Mouse (Mus musculus) heart, adult 2 months (tissue): ENCODE results near the gene Gramd1b. TPM values are rescaled to one million over a fixed set of nuclear protein-coding genes. Genes with fewer than 3 reads are reported as not detected.

Source experiments
- DNase-seq, 2 experiments: peaks; one replicate each; pipeline ENCODE4 v3.0.0; 2021
- H3K27ac ChIP-seq: fragments of 200-600 bp; 2 replicates; pipeline ENCODE4 v1.8.1; 2022
- H3K27me3 ChIP-seq: fragments of 200-500 bp; 2 replicates; pipeline ENCODE4 v1.6.1; 2012; ENCODE audit warnings: mild to moderate bottlenecking, low read length, inconsistent platforms, mixed read lengths; ENCODE audit not compliant: control insufficient read depth, insufficient read depth
- H3K36me3 ChIP-seq: fragments of 200-500 bp; 2 replicates; pipeline ENCODE4 v1.6.1; 2012; ENCODE audit warnings: low read length, inconsistent platforms; ENCODE audit not compliant: control insufficient read depth, insufficient read depth
- H3K4me1 ChIP-seq: fragments of 200-500 bp; 2 replicates; pipeline ENCODE4 v1.6.1; 2011; ENCODE audit warnings: low read length; ENCODE audit not compliant: control insufficient read depth, insufficient read depth
- H3K4me3 ChIP-seq: fragments of 200-600 bp; 2 replicates; pipeline ENCODE4 v1.8.1; 2022
- H3K79me2 ChIP-seq: fragments of 200-500 bp; replicated peaks from 2 replicates; pipeline ENCODE4 v1.6.1; 2012; ENCODE audit warnings: mild to moderate bottlenecking, inconsistent platforms, low read length, moderate library complexity, mixed read lengths; ENCODE audit not compliant: control insufficient read depth, insufficient read depth
- H3K9ac ChIP-seq: fragments of 200-500 bp; 2 replicates; pipeline ENCODE4 v1.6.1; 2012; ENCODE audit warnings: low read depth, mild to moderate bottlenecking, control low read depth, inconsistent platforms, low read length, mixed read lengths
- CTCF ChIP-seq: fragments of 200-600 bp; IDR thresholded peaks from 2 replicates; pipeline ENCODE4 v1.8.1; 2022; ENCODE audit warnings: antibody characterized with exemption, mild to moderate bottlenecking, moderate library complexity
- EP300 ChIP-seq: fragments of 200-500 bp; IDR thresholded peaks from 2 replicates; pipeline ENCODE4 v1.6.1; 2011; ENCODE audit warnings: low read depth, low read length, control low read depth; ENCODE audit not compliant: insufficient read depth
- POLR2A ChIP-seq: fragments of 200-500 bp; IDR thresholded peaks from 2 replicates; pipeline ENCODE4 v1.6.1; 2011; ENCODE audit warnings: mild to moderate bottlenecking, low read depth, low read length, control low read depth; ENCODE audit not compliant: insufficient read depth
- WGBS: fragments of 180-500 bp; shearing (Covaris S2); methylation state at CpG from one replicate; pipeline ENCODE4 v1.1.7; 2018; 5-methylcytosine and 5-hydroxymethylcytosine counted together
- intact Hi-C: fragments of 180-260 bp; cut with DNase I; formaldehyde crosslinking; loops from one replicate; pipeline ENCODE4 v1.15.1; 2025
- polyA plus RNA-seq: library from polyadenylated mRNA; depleted of rRNA; stranded (reverse); fragments of >200 nt; gene quantifications from 2 replicates; pipeline ENCODE4 v1.2.3, GENCODE M21; 2012
- total RNA-seq, 2 experiments: library from RNA; stranded (reverse); gene quantifications; 2 replicates each; pipeline ENCODE4 v1.2.3; 2021

The Gramd1b gene
- total and polyA plus RNA-seq, 3 experiments: 16.9 to 25.0 (median 17.3) TPM

DNA sequence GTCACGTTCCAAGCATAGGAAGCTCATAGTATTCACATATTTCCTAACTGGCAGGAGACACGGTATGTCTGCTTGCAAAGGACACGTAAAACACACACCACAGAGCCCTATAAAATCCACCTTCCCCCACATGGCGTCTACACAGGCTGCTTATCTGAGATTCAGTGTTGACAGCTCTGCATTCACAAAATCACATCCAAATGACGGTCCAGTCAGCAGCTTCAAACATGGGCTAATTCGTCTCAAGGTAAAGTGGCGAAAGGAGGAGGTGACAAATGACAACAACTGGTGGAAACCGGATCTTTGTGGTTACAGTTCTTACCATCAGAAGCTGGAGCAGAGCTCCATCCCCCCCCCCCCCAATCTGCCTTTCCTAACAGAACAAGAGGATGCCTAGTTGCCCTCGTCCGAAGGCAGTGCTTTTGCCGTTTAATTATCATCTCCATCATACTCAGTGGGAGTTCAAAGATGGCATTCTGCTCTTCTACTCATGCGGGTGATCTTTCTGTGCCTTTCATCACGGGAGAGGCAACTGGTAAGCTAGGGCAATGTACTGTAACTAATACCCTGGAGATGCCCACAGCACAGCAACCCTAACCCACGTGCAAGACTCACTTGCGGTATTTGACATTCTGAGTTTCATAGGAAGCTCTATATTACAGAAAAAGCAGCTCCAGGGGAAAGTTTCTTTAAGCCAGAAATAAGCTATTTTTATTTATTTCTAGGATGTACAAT, 61.6 kb downstream of the Gramd1b start:
- H3K4me3 ChIP-seq: no peak overlapping the region
- no peak overlapping the region for H3K9ac ChIP-seq
- no peaks in the 10 kb centered on the region for H3K4me1 ChIP-seq
- no peaks in the 10 kb centered on the region for H3K27me3 ChIP-seq
- H3K79me2 ChIP-seq: no peaks in the 10 kb centered on the region
- DNase-seq: no peak
- no peaks in the 10 kb centered on the region for H3K36me3 ChIP-seq
- WGBS: 51% methylated on average over 15 of the region's 15 CpGs
- TF ChIP-seq EP300 (no peak), POLR2A (no peak)
- no peak overlapping the region for H3K27ac ChIP-seq
- intact Hi-C loops: no loop called here

DNA sequence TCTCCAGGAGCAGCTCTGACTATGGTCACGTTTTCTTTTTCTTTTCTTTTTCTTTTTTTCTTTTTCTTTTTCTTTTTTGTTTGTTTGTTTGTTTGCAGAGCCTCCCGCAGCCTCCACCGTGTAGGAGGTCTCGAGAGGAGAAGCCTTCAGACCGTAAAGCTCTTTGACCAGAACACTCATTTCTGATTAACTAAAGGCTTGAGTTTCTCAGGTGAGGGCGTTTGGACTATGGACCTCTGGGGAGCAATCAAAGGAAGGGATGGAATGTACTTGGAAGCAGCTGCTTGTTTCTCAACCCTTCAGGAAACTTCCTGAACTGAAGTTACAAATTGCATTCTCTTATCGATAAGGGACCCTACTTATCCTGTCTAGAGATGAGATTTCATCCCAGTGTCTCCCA, 64.4 kb downstream of the Gramd1b start:
- no peaks in the 10 kb centered on the region for H3K36me3 ChIP-seq
- intact Hi-C loops: no loop called here
- H3K79me2 ChIP-seq: no peaks in the 10 kb centered on the region
- H3K27ac ChIP-seq: no peak overlapping the region
- H3K4me3 ChIP-seq: no peak overlapping the region
- WGBS: 51% methylated on average over 7 of the region's 7 CpGs
- DNase-seq: no peak
- TF ChIP-seq CTCF: no peak
- TF ChIP-seq EP300: no peak
- TF ChIP-seq POLR2A: no peak
- no peaks in the 10 kb centered on the region for H3K4me1 ChIP-seq
- no peaks in the 10 kb centered on the region for H3K27me3 ChIP-seq
- H3K9ac ChIP-seq: no peak overlapping the region

DNA sequence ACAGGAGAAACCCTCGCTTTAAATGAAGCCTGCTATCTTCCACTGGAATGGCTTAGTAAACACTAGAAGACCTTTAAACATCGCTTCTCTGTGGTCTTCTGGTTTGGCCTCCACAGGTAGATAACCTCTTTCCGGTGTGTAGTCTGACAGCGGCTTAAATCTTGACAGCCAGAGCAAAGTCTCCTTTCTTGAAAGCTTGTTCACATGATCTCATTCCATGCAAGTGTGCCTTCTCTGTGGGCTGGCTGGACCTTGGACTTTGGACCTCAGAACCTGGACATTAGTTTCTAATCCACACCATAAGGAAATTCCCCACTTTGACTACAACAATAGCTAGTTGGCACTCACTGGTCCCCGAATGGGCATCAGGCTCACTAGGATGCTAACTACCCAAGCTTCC, 65.6 kb downstream of the Gramd1b start:
- DNase-seq: no peak
- peaks cover 1% of the 10 kb centered on the region; the same call in 1 of the 2 replicates for H3K4me1 ChIP-seq
- H3K27me3 ChIP-seq: no peaks in the 10 kb centered on the region
- intact Hi-C loops: no loop called here
- no peak for TF ChIP-seq POLR2A
- no peak overlapping the region for H3K27ac ChIP-seq
- no peaks in the 10 kb centered on the region for H3K36me3 ChIP-seq
- no peaks in the 10 kb centered on the region for H3K79me2 ChIP-seq
- WGBS: 87% methylated on average over 5 of the region's 5 CpGs
- no peak overlapping the region for H3K4me3 ChIP-seq
- H3K9ac ChIP-seq: no peak overlapping the region

DNA sequence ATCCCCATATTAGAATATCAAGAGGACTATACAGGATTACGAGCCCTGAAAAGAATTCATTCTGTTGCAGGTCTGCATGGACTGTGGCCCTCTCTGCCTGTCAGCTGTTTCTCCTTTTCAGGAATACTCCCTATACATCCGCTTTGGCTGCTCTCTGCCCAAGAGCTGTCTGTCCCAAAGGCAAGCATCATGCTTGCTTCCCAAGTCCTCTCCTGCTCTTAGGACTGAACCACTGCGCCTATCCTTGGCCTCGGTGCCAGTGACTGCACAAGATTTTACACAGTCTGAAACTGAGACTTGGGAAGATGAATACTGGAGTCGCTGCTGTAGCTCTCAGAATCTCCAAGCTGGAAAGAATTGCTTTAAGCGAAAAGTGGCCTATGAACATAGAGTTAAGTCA, 68.8 kb downstream of the Gramd1b start:
- H3K36me3 ChIP-seq: no peaks in the 10 kb centered on the region
- no peak overlapping the region for H3K9ac ChIP-seq
- H3K27ac ChIP-seq: no peak overlapping the region
- no peaks in the 10 kb centered on the region for H3K27me3 ChIP-seq
- no peak for DNase-seq
- peaks cover 5% of the 10 kb centered on the region for H3K4me1 ChIP-seq
- no peak overlapping the region for H3K4me3 ChIP-seq
- no peak for TF ChIP-seq CTCF
- no peak for TF ChIP-seq POLR2A
- no peak for TF ChIP-seq EP300
- WGBS: 85% methylated on average over 6 of the region's 6 CpGs
- no peaks in the 10 kb centered on the region for H3K79me2 ChIP-seq
- intact Hi-C loops: loop anchor here (5.0 kb wide), 1 partner anchor 105 kb away; no protein-coding TSS in a partner anchor

DNA sequence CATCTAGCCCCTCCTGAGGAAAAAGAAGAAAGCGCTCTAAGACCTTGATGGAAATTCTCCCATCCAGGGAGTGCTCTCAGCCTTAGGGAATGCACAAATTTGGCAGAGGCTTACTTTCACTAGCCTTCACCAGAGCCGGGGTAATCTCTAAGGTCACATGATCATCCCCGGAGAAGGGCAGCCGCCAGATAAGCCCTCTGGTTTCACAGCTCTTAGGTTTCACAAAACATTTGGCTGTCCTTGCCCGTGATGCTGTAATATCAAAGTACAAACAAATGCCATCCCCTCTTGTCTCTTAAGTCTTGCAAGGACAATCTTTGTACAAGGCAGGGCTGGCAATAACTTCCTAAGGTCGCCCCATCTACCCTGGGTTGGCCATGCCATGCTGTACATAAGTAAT, 70.4 kb downstream of the Gramd1b start:
- peak overlapping the region; percentile 45 for H3K27ac ChIP-seq
- DNase-seq: peak; percentile 28 to 66
- H3K27me3 ChIP-seq: no peaks in the 10 kb centered on the region
- TF ChIP-seq EP300 (peak; percentile 59; the same call in 1 of the 2 replicates), POLR2A (no peak)
- H3K79me2 ChIP-seq: no peaks in the 10 kb centered on the region
- 10% methylated on average over 6 of the region's 6 CpGs for WGBS
- intact Hi-C loops: loop anchor here (5.0 kb wide), 1 partner anchor 107 kb away; no protein-coding TSS in a partner anchor
- H3K4me3 ChIP-seq: no peak overlapping the region
- no peak overlapping the region for H3K9ac ChIP-seq
- H3K36me3 ChIP-seq: no peaks in the 10 kb centered on the region
- peaks cover 6% of the 10 kb centered on the region for H3K4me1 ChIP-seq
